Mouse (Mus musculus) inflammation-experienced regulatory T-cells, adult 6 months (primary cell): ENCODE results near the gene Smurf2. TPM values are rescaled to one million over a fixed set of nuclear protein-coding genes. Genes with fewer than 3 reads are reported as not detected.
A peak's percentile ranks its signal among the peaks of the same experiment; 100 is the strongest.

Experiments
- ATAC-seq: one replicate; pipeline ENCODE4 v1.8.0; 2017
- polyA plus RNA-seq, 3 experiments: library from polyadenylated mRNA; unstranded; fragments of 100-300 nt; shearing (Covaris generic); gene quantifications; one replicate each; pipeline ENCODE4 v1.2.1; 2017

Gene Smurf2
- polyA plus RNA-seq, 3 experiments from 2014 or later = 8.4 to 25.2 (median 21.6) TPM

- no peak for ATAC-seq
Measured at GRCm38 (mm10) chr11:106773061-106773460, 147.5 kb downstream of the Smurf2 start.

GRCm38 (mm10) chr11:106770195-106770974 is 150.1 kb downstream of the Smurf2 start:
- peak; percentile 65 for ATAC-seq

Other genes with a start within 250 kb of the Smurf2 start
- 100 to 1,000 TPM in 2 of 3 experiments, 10 to 100 TPM in 1; 44.4 to 106 (median 100) TPM for gene Pecam1, start 170.1 kb downstream of the Smurf2 start, polyA plus RNA-seq
- gene Milr1, start 169.5 kb downstream of the Smurf2 start, polyA plus RNA-seq = 10 to 100 TPM in 2 of 3 experiments, 1 to 10 TPM in 1; 9.0 to 12.2 (median 11.5) TPM
- 10 to 100 TPM; 12.5 to 20.8 (median 13.3) TPM for gene Polg2, start 141.2 kb downstream of the Smurf2 start, polyA plus RNA-seq
- 100 to 1,000 TPM; 400 to 575 (median 510) TPM for gene Ddx5, start 131.5 kb downstream of the Smurf2 start, polyA plus RNA-seq
- gene Cep95, start 131.5 kb downstream of the Smurf2 start, polyA plus RNA-seq = 10 to 100 TPM; 23.6 to 40.6 (median 34.6) TPM
- gene Kpna2, start 78.8 kb upstream of the Smurf2 start, polyA plus RNA-seq = 100 to 1,000 TPM; 112 to 274 (median 131) TPM
- 1 to 10 TPM in 1 of 3 experiments, under 1 TPM in 2; 0.75 to 1.1 (median 0.88) TPM for gene 1810010H24Rik, start 105.0 kb upstream of the Smurf2 start, polyA plus RNA-seq
- gene Bptf, start 211.4 kb upstream of the Smurf2 start, polyA plus RNA-seq = 10 to 100 TPM; 44.7 to 85.4 (median 83.8) TPM